Mouse (Mus musculus): ENCODE measurements around the gene Brix1. TPM values are rescaled to one million over a fixed set of nuclear protein-coding genes. Genes with fewer than 3 reads are reported as not detected.

Brix1 gene
- polyA plus RNA-seq, 1 experiment from 2014 or later: 137 TPM

- Histone ChIP-seq H3K27ac (no peak overlapping the region), H3K4me3 (peak overlapping the region; percentile 86), H3K27me3 (ENCODE audit: poor library complexity, severe bottlenecking) (no peaks in the 10 kb centered on the region), H3K36me3 (replicated peaks) (peaks cover 56% of the 10 kb centered on the region), H3K9me3 (no peaks in the 10 kb centered on the region), H3K4me1 (peaks cover 24% of the 10 kb centered on the region)
- no peak for DNase-seq (ENCODE audit: extremely low spot score, low spot score)
- WGBS: 80% methylated on average over 2 of the region's 2 CpGs
Observed at GRCm38 (mm10) chr15:10487246-10487645, 1.5 kb upstream of the Brix1 start.

DNA sequence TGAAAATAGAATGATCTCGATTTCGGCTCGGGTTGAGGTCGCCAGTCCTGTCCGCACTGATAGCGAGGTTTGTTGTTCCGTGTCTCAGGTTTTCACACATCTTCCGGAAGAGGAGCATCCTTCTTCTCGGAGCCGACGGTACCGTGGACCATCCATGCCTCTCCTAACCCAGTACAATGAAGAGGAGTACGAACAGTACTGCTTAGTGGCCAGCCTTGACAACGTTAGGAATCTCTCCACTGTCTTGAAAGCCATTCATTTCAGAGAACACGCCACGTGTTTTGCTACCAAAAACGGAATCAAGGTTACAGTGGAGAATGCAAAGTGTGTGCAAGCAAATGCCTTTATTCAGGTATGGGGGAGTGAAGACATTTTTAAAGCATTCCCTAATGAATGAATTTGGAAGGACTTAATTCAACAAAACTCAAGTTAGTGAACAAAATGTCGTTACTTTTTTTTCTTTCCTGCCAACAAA, 655 bp upstream of the Brix1 start:
- H3K4me1 ChIP-seq: peaks cover 24% of the 10 kb centered on the region

GRCm38 (mm10) chr15:10470941-10471340, 14.8 kb downstream of the Brix1 start:
- peaks cover 21% of the 10 kb centered on the region for H3K36me3 ChIP-seq (replicated peaks)
- no peak for DNase-seq (ENCODE audit: extremely low spot score, low spot score)
- H3K4me1 ChIP-seq: peaks cover 27% of the 10 kb centered on the region
- no peaks in the 10 kb centered on the region for H3K27me3 ChIP-seq (ENCODE audit: poor library complexity, severe bottlenecking)
- peak overlapping the region; percentile 84 for H3K4me3 ChIP-seq
- no peaks in the 10 kb centered on the region for H3K9me3 ChIP-seq
- WGBS: 13% methylated on average over 3 of the region's 3 CpGs
- H3K27ac ChIP-seq: peak overlapping the region; percentile 92

More for the DNA sequence above, 655 bp upstream of the Brix1 start:
- H3K4me3 ChIP-seq: peak overlapping the region; percentile 86
- DNase-seq (ENCODE audit: extremely low spot score, low spot score): no peak
- no peaks in the 10 kb centered on the region for H3K27me3 ChIP-seq (ENCODE audit: poor library complexity, severe bottlenecking)
- WGBS: 1% methylated on average over 18 of the region's 18 CpGs
- peak overlapping the region; percentile 94 for H3K27ac ChIP-seq
- no peaks in the 10 kb centered on the region for H3K9me3 ChIP-seq
- H3K36me3 ChIP-seq (replicated peaks): peaks cover 56% of the 10 kb centered on the region

GRCm38 (mm10) chr15:10470151-10470831, 15.5 kb downstream of the Brix1 start, which contains the start of gene Dnajc21:
TSS of gene Dnajc21 (minus strand) at chr15:10470516.
- Histone ChIP-seq H3K27ac (peak within 1 kb of the TSS; percentile 92), H3K36me3 (replicated peaks) (peaks cover 15% of the 10 kb centered on the region), H3K4me1 (peaks cover 27% of the 10 kb centered on the region), H3K27me3 (ENCODE audit: poor library complexity, severe bottlenecking) (no peaks in the 10 kb centered on the region), H3K9me3 (no peaks in the 10 kb centered on the region), H3K4me3 (peak within 1 kb of the TSS; percentile 84)
- DNase-seq (ENCODE audit: extremely low spot score, low spot score): peak; percentile 82
- 3% methylated on average over 80 of the region's 87 CpGs for WGBS

GRCm38 (mm10) chr15:10469641-10470150, 16.1 kb downstream of the Brix1 start:
- DNase-seq (ENCODE audit: extremely low spot score, low spot score): no peak
- Histone ChIP-seq H3K36me3 (replicated peaks) (peaks cover 11% of the 10 kb centered on the region), H3K27ac (peak overlapping the region; percentile 92)

DNA sequence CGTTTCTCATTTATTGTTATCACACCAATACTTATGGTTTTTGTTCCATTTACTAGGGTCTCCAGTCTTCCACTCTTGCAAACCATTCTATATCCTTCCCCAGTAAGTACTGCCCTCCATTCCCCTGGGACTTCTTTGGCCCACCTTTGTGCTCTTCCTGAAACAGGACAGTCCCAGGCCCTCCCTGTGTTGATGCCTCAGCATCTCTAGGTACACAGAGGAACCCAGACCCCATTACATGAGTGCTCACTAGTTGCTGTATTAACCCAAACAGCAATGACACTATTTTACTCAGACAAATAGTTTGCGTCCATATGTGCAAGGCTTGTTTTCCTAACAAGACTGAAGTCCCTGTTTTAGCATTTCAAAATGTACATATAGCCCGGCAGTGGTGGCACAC, 17.0 kb downstream of the Brix1 start:
- no peaks in the 10 kb centered on the region for H3K9me3 ChIP-seq
- H3K4me3 ChIP-seq: peak overlapping the region; percentile 84; the same call in 1 of the 2 replicates
- H3K27me3 ChIP-seq (ENCODE audit: poor library complexity, severe bottlenecking): no peaks in the 10 kb centered on the region
- no peak overlapping the region for H3K27ac ChIP-seq
- 86% methylated on average over 3 of the region's 3 CpGs for WGBS
- H3K4me1 ChIP-seq: peaks cover 27% of the 10 kb centered on the region
- DNase-seq (ENCODE audit: extremely low spot score, low spot score): no peak
- peaks cover 4% of the 10 kb centered on the region; the same call in 1 of the 2 replicates for H3K36me3 ChIP-seq (replicated peaks)

More at GRCm38 (mm10) chr15:10469641-10470150, 16.1 kb downstream of the Brix1 start:
- WGBS: under 1% methylated on average over 39 of the region's 40 CpGs
- Histone ChIP-seq H3K27me3 (ENCODE audit: poor library complexity, severe bottlenecking) (no peaks in the 10 kb centered on the region), H3K9me3 (no peaks in the 10 kb centered on the region), H3K4me3 (peak overlapping the region; percentile 84), H3K4me1 (peaks cover 27% of the 10 kb centered on the region)

GRCm38 (mm10) chr15:10464678-10465077, 21.1 kb downstream of the Brix1 start:
- peaks cover 21% of the 10 kb centered on the region for H3K4me1 ChIP-seq

GRCm38 (mm10) chr15:10463555-10463954, 22.2 kb downstream of the Brix1 start:
- Histone ChIP-seq H3K4me3 (no peak overlapping the region), H3K9me3 (no peaks in the 10 kb centered on the region), H3K27me3 (ENCODE audit: poor library complexity, severe bottlenecking) (no peaks in the 10 kb centered on the region), H3K36me3 (replicated peaks) (peaks cover 43% of the 10 kb centered on the region), H3K4me1 (peaks cover 10% of the 10 kb centered on the region), H3K27ac (no peak overlapping the region)
- WGBS: 90% methylated on average over 5 of the region's 5 CpGs
- no peak for DNase-seq (ENCODE audit: extremely low spot score, low spot score)

More at GRCm38 (mm10) chr15:10464678-10465077, 21.1 kb downstream of the Brix1 start:
- WGBS: 94% methylated on average over 3 of the region's 3 CpGs
- DNase-seq (ENCODE audit: extremely low spot score, low spot score): no peak
- H3K27ac ChIP-seq: no peak overlapping the region
- no peaks in the 10 kb centered on the region for H3K9me3 ChIP-seq
- no peaks in the 10 kb centered on the region for H3K27me3 ChIP-seq (ENCODE audit: poor library complexity, severe bottlenecking)
- H3K36me3 ChIP-seq (replicated peaks): peaks cover 32% of the 10 kb centered on the region
- H3K4me3 ChIP-seq: no peak overlapping the region

- Histone ChIP-seq H3K4me3 (no peak overlapping the region), H3K36me3 (replicated peaks) (peaks cover 68% of the 10 kb centered on the region), H3K27me3 (ENCODE audit: poor library complexity, severe bottlenecking) (no peaks in the 10 kb centered on the region), H3K27ac (no peak overlapping the region), H3K9me3 (no peaks in the 10 kb centered on the region), H3K4me1 (no peaks in the 10 kb centered on the region)
- WGBS: 91% methylated on average over 12 of the region's 12 CpGs
- no peak for DNase-seq (ENCODE audit: extremely low spot score, low spot score)
Observed at GRCm38 (mm10) chr15:10460986-10461385, 24.8 kb downstream of the Brix1 start.

GRCm38 (mm10) chr15:10447102-10447501, 38.6 kb downstream of the Brix1 start:
- 88% methylated on average over 3 of the region's 3 CpGs for WGBS
- H3K36me3 ChIP-seq (replicated peaks): peaks cover 91% of the 10 kb centered on the region
- no peaks in the 10 kb centered on the region for H3K4me1 ChIP-seq
- no peak overlapping the region for H3K27ac ChIP-seq
- H3K27me3 ChIP-seq (ENCODE audit: poor library complexity, severe bottlenecking): no peaks in the 10 kb centered on the region
- DNase-seq (ENCODE audit: extremely low spot score, low spot score): no peak
- H3K9me3 ChIP-seq: no peaks in the 10 kb centered on the region
- no peak overlapping the region for H3K4me3 ChIP-seq

- H3K9me3 ChIP-seq: no peaks in the 10 kb centered on the region
- H3K27me3 ChIP-seq (ENCODE audit: poor library complexity, severe bottlenecking): no peaks in the 10 kb centered on the region
- H3K36me3 ChIP-seq (replicated peaks): peaks cover 66% of the 10 kb centered on the region
- H3K4me3 ChIP-seq: no peak overlapping the region
- no peaks in the 10 kb centered on the region for H3K4me1 ChIP-seq
- WGBS: 80% methylated on average over 1 of the region's 1 CpGs
- no peak overlapping the region for H3K27ac ChIP-seq
- DNase-seq (ENCODE audit: extremely low spot score, low spot score): no peak
Observed at GRCm38 (mm10) chr15:10442275-10442674, 43.5 kb downstream of the Brix1 start.

GRCm38 (mm10) chr15:10441493-10441892, 44.3 kb downstream of the Brix1 start:
- no peaks in the 10 kb centered on the region for H3K27me3 ChIP-seq (ENCODE audit: poor library complexity, severe bottlenecking)
- WGBS: 91% methylated on average over 9 of the region's 9 CpGs
- no peak for DNase-seq (ENCODE audit: extremely low spot score, low spot score)

GRCm38 (mm10) chr15:10439963-10440362, 45.8 kb downstream of the Brix1 start:
- Histone ChIP-seq H3K27ac (no peak overlapping the region), H3K4me1 (no peaks in the 10 kb centered on the region), H3K36me3 (replicated peaks) (peaks cover 48% of the 10 kb centered on the region), H3K27me3 (ENCODE audit: poor library complexity, severe bottlenecking) (no peaks in the 10 kb centered on the region), H3K4me3 (no peak overlapping the region), H3K9me3 (peaks cover 3% of the 10 kb centered on the region; the same call in 1 of the 2 replicates)
- DNase-seq (ENCODE audit: extremely low spot score, low spot score): no peak
- WGBS: 77% methylated on average over 6 of the region's 6 CpGs

More at GRCm38 (mm10) chr15:10441493-10441892, 44.3 kb downstream of the Brix1 start:
- Histone ChIP-seq H3K4me3 (no peak overlapping the region), H3K9me3 (peaks cover 2% of the 10 kb centered on the region; the same call in 1 of the 2 replicates), H3K27ac (no peak overlapping the region), H3K36me3 (replicated peaks) (peaks cover 59% of the 10 kb centered on the region), H3K4me1 (no peaks in the 10 kb centered on the region)
